Mouse (Mus musculus) cerebellum, adult 2 months (tissue): ENCODE measurements around the gene Urm1. TPM values are rescaled to one million over a fixed set of nuclear protein-coding genes. Genes with fewer than 3 reads are reported as not detected.

Experiments
- DNase-seq, 2 experiments: peaks; one replicate each; pipeline ENCODE4 v3.0.0; 2021
- H3K27ac ChIP-seq: fragments of 200-500 bp; 2 replicates; pipeline ENCODE4 v1.5.1; 2012; ENCODE audit warnings: low read length, control low read depth, inconsistent platforms; ENCODE audit not compliant: insufficient read depth
- H3K27me3 ChIP-seq: fragments of 200-500 bp; 2 replicates; pipeline ENCODE4 v1.6.1; 2012; ENCODE audit warnings: inconsistent platforms, mild to moderate bottlenecking, low read length, moderate library complexity; ENCODE audit not compliant: control insufficient read depth, insufficient read depth
- H3K4me1 ChIP-seq: fragments of 200-500 bp; 2 replicates; pipeline ENCODE4 v1.6.1; 2011; ENCODE audit warnings: low read length; ENCODE audit not compliant: control insufficient read depth, insufficient read depth
- H3K4me3 ChIP-seq: fragments of 200-500 bp; replicated peaks from 2 replicates; pipeline ENCODE3; 2011; ENCODE audit warnings: mild to moderate bottlenecking, low read depth, low read length, control low read depth; ENCODE audit not compliant: insufficient read depth
- CTCF ChIP-seq: fragments of 200-500 bp; IDR thresholded peaks from 2 replicates; pipeline ENCODE4 v1.5.1; 2011; ENCODE audit warnings: low read depth, mild to moderate bottlenecking, control low read depth, low read length, moderate library complexity, borderline replicate concordance; ENCODE audit not compliant: insufficient read depth
- POLR2A ChIP-seq: fragments of 200-500 bp; IDR thresholded peaks from 2 replicates; pipeline ENCODE4 v1.6.1; 2011; ENCODE audit warnings: low read length, control low read depth, borderline replicate concordance; ENCODE audit not compliant: insufficient read depth
- WGBS: fragments of 180-500 bp; shearing (Covaris S2); methylation state at CpG from one replicate; pipeline ENCODE4 v1.1.7; 2018; 5-methylcytosine and 5-hydroxymethylcytosine counted together
- polyA plus RNA-seq: library from polyadenylated mRNA; depleted of rRNA; stranded (reverse); fragments of >200 nt; gene quantifications from 2 replicates; pipeline ENCODE4 v1.2.3, GENCODE M21; 2012

Urm1 gene
- polyA plus RNA-seq, 1 experiment, result 89.6 TPM

GRCm38 (mm10) chr2:29817426-29818232 is 2.2 kb upstream of the Urm1 start:
- Histone ChIP-seq H3K27ac (no peak overlapping the region), H3K27me3 (no peaks in the 10 kb centered on the region), H3K4me3 (no peak overlapping the region), H3K4me1 (peaks cover 4% of the 10 kb centered on the region; the same call in 1 of the 2 replicates)
- 33% methylated on average over 8 of the region's 8 CpGs for whole genome bisulfite sequencing
- TF ChIP-seq POLR2A (no peak), CTCF (peak; percentile 84)
- DNase-seq, result peak; percentile 80 to 90

GRCm38 (mm10) chr2:29819363-29819762 is 512 bp upstream of the Urm1 start:
- DNase-seq, result no peak
- Histone ChIP-seq H3K4me3 (no peak overlapping the region), H3K27me3 (no peaks in the 10 kb centered on the region), H3K27ac (peak overlapping the region; percentile 37; the same call in 1 of the 2 replicates), H3K4me1 (peaks cover 4% of the 10 kb centered on the region; the same call in 1 of the 2 replicates)
- WGBS, result 22% methylated on average over 2 of the region's 2 CpGs
- TF ChIP-seq CTCF (no peak), POLR2A (no peak)

GRCm38 (mm10) chr2:29826318-29826925 is 6.5 kb downstream of the Urm1 start:
- Histone ChIP-seq H3K27me3 (no peaks in the 10 kb centered on the region), H3K4me3 (peak overlapping the region; percentile 100), H3K4me1 (peaks cover 8% of the 10 kb centered on the region; the same call in 1 of the 2 replicates), H3K27ac (peak overlapping the region; percentile 98)
- TF ChIP-seq POLR2A (no peak), CTCF (no peak)
- DNase-seq, result no peak
- 5% methylated on average over 11 of the region's 11 CpGs for WGBS

DNA sequence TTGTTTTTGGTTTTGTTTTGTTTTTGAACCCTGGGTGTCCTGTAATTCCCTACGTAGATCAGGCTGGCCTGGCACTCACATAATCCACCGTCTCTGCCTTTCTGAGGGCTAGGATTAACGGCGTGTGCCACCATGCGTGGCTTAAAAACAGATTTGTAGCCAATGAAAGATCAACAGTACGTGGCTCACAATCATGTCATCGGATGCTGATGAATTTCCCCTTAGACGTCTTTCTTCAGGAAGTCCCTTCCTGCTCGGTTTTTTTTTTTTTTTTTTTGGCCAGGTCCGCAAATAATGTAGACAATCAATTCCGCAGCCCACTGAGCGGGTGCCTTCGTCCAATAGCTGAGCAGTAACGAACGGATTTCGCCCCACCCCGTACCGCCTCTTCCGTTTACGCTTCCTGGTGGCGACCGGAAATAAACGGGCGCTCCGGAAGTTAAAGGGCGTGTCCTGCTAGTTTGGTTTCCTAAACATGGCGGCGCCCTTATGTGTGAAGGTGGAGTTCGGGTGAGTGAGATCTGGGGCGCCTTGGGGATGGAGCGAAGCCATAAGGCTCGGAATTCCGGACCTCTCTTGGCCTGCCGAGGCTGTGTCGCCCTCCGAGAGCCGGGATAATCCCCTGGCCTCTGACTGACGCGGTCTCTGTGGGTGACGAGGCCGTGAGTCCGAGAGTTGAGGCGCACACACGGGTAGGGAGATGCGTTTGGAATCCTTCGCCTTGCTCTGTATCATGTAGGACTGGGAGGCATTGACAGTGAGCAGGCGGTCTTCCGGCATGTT is 7.2 kb downstream of the Urm1 start:
- WGBS, result under 1% methylated on average over 48 of the region's 48 CpGs
- H3K27me3 ChIP-seq, result no peaks in the 10 kb centered on the region
- DNase-seq, result peak; percentile 94 to 97
- TF ChIP-seq POLR2A (peak; percentile 69; the same call in 1 of the 2 replicates), CTCF (no peak)
- H3K4me3 ChIP-seq, result peak overlapping the region; percentile 100
- peaks cover 8% of the 10 kb centered on the region; the same call in 1 of the 2 replicates for H3K4me1 ChIP-seq
- H3K27ac ChIP-seq, result peak overlapping the region; percentile 98

DNA sequence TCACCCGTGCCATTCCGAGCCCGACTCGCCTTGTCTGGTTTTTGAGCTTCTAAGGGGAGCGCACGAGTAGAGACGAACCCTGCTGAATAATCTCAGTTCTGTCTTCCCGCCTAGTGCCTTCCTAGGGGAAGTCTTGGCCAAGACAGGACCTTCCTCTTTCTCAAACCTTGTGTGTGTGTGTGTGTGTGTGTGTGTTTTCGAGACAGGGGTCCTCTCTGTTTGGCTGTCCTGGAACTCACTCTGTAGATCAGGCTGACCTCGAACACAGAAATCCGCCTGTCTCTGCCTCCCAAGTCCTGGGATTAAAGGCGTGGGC is 7.8 kb downstream of the Urm1 start:
- TF ChIP-seq CTCF (no peak), POLR2A (no peak)
- no peaks in the 10 kb centered on the region for H3K27me3 ChIP-seq
- 3% methylated on average over 12 of the region's 12 CpGs for WGBS
- peaks cover 8% of the 10 kb centered on the region; the same call in 1 of the 2 replicates for H3K4me1 ChIP-seq
- peak overlapping the region; percentile 100 for H3K4me3 ChIP-seq
- H3K27ac ChIP-seq, result peak overlapping the region; percentile 46
- no peak for DNase-seq

DNA sequence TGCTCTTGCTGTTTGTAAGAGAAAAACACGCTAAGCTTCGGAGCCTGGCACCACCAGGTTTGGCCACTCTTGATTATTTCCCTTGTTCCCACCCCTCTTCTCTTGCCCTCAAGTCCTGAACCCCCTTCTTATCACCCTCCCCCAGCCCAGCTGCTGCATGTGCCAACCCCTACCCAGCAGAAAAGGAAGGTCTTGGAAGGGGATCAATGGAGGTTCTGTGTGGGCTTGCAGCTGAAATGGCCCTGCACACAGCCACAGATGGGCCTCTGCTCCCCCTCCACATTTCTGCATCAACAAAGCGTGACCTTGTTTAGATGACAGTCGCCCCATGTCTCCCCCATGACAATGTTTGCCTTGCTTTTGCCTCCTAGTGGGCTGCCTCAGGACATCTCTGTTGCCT is 11.2 kb downstream of the Urm1 start:
- no peak for TF ChIP-seq POLR2A
- no peak for TF ChIP-seq CTCF
- WGBS, result 82% methylated on average over 4 of the region's 4 CpGs
- H3K27ac ChIP-seq, result no peak overlapping the region; the same call in 1 of the 2 replicates
- H3K4me3 ChIP-seq, result no peak overlapping the region
- H3K27me3 ChIP-seq, result no peaks in the 10 kb centered on the region
- DNase-seq, result peak in 1 of 2 experiments; percentile 45
- peaks cover 8% of the 10 kb centered on the region; the same call in 1 of the 2 replicates for H3K4me1 ChIP-seq

DNA sequence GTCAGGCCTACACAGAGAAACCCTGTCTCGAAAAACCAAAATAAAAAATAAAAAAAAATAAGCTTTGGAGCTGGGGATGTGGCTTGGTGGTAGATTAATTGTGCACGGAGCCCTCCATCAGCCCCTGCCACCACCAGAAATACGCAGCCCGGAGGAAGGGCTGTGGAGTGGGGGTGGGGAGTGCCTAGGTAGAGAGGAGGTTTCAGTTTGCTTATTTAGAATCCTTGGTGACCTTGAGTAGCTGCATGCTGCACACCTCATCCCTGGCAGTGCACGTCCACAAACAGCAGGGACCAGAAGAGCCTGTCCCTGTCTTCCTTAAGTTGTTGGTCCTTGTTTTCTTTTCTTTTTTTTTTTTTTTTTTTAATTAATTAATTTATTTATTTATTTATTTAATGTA is 13.9 kb downstream of the Urm1 start:
- Histone ChIP-seq H3K4me1 (no peaks in the 10 kb centered on the region), H3K27ac (no peak overlapping the region), H3K4me3 (no peak overlapping the region), H3K27me3 (no peaks in the 10 kb centered on the region)
- 91% methylated on average over 5 of the region's 5 CpGs for WGBS
- TF ChIP-seq POLR2A (no peak), CTCF (no peak)
- DNase-seq, result no peak
